Mouse (Mus musculus) liver, postnatal 0 days (tissue): ENCODE measurements around the gene Zwilch. TPM values are rescaled to one million over a fixed set of nuclear protein-coding genes. Genes with fewer than 3 reads are reported as not detected.

Experiments
- ATAC-seq: fragments of 200-750 bp; cut with Nextera tagmentation; 2 replicates; pipeline ENCODE4 v1.8.0; 2017; ENCODE audit warnings: mild to moderate bottlenecking, moderate library complexity
- DNase-seq: peaks from one replicate; pipeline ENCODE4 v3.0.0-alpha.2; 2016
- H3K27ac ChIP-seq: fragments of 300-500 bp; sonication (generic); 2 replicates; pipeline ENCODE4 v1.5.1; 2014; ENCODE audit warnings: antibody characterized with exemption, moderate library complexity, mild to moderate bottlenecking, low read depth
- H3K27me3 ChIP-seq: fragments of 300-500 bp; sonication (generic); 2 replicates; pipeline ENCODE4 v1.6.1; 2014; ENCODE audit warnings: low read length, control low read depth, mixed read lengths; ENCODE audit not compliant: insufficient read depth
- H3K36me3 ChIP-seq: fragments of 300-500 bp; sonication (generic); replicated peaks from 2 replicates; pipeline ENCODE4 v1.6.1; 2014; ENCODE audit warnings: mild to moderate bottlenecking, control low read depth, low read length, moderate library complexity, mixed read lengths; ENCODE audit not compliant: insufficient read depth
- H3K4me1 ChIP-seq: fragments of 300-500 bp; sonication (generic); 2 replicates; pipeline ENCODE4 v1.6.1; 2014; ENCODE audit warnings: antibody characterized with exemption, mild to moderate bottlenecking, control low read depth; ENCODE audit not compliant: insufficient read depth
- H3K4me2 ChIP-seq: fragments of 300-500 bp; sonication (generic); 2 replicates; pipeline ENCODE4 v1.6.1; 2014; ENCODE audit warnings: low read depth, mild to moderate bottlenecking, low read length, moderate library complexity, mixed read lengths
- H3K4me3 ChIP-seq: fragments of 300-500 bp; sonication (generic); 2 replicates; pipeline ENCODE4 v1.5.1; 2014; ENCODE audit warnings: low read depth, low read length
- H3K9ac ChIP-seq: fragments of 300-500 bp; sonication (generic); replicated peaks from 2 replicates; pipeline ENCODE4 v1.6.1; 2014; ENCODE audit warnings: mild to moderate bottlenecking, moderate library complexity
- H3K9me3 ChIP-seq: fragments of 300-500 bp; sonication (generic); 2 replicates; pipeline ENCODE4 v1.6.1; 2016; ENCODE audit warnings: mild to moderate bottlenecking, control low read depth, low read length, mixed read lengths
- CTCF ChIP-seq: sonication (generic); IDR thresholded peaks from 2 replicates; pipeline ENCODE4 v1.5.1; 2016; ENCODE audit warnings: antibody characterized with exemption, low read depth
- EP300 ChIP-seq: IDR thresholded peaks from 2 replicates; pipeline ENCODE4 v1.6.1; 2016; ENCODE audit warnings: antibody characterized with exemption, low read depth, mild to moderate bottlenecking
- WGBS: fragments of 180-500 bp; shearing (Covaris S2); extraction: QIAGEN DNeasy Blood & Tissue Kit; methylation state at CpG from one replicate; pipeline ENCODE4 v1.1.7; 2014; ENCODE audit not compliant: insufficient replicate concordance; 5-methylcytosine and 5-hydroxymethylcytosine counted together
- polyA plus RNA-seq: library from polyadenylated mRNA; unstranded; fragments of >200 nt; fragmentation: Nextera tagmentation; extraction: Ambion mirVana; gene quantifications from 2 replicates; pipeline ENCODE4 v1.2.1, GENCODE M21; 2015

Zwilch gene
- polyA plus RNA-seq, 1 experiment from 2014 or later = 4.1 TPM

DNA sequence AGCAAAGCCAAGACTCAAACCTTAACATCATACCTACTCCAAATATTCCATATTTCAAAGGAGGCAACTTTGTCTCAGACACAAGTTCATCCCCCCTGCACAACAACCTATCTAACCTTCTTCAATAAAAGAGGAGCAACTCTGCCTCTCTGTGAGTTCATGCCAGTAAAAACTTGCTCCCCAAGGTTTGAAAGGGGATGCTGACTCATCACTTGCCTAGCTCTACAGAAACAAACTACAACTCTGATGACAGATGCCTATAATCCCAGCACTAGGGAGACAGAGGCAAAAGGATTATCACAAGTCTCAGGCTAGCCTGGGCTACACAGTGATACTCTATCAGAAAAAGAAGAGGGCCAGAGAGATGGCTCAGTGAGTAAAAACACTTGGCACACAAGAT is 45.0 kb upstream of the Zwilch start:
- DNase-seq = no peak
- peaks cover 10% of the 10 kb centered on the region; the same call in 1 of the 2 replicates for H3K36me3 ChIP-seq
- ATAC-seq = no peak

GRCm38 (mm10) chr9:64216641-64217040 is 43.7 kb upstream of the Zwilch start:
- TF ChIP-seq CTCF (no peak), EP300 (no peak)
- no peak for ATAC-seq
- no peak for DNase-seq
- no peak overlapping the region for H3K9ac ChIP-seq
- no peaks in the 10 kb centered on the region for H3K27me3 ChIP-seq
- peak overlapping the region; percentile 5; the same call in 1 of the 2 replicates for H3K27ac ChIP-seq
- no peak overlapping the region for H3K4me2 ChIP-seq
- no peaks in the 10 kb centered on the region for H3K9me3 ChIP-seq
- no peak overlapping the region for H3K4me3 ChIP-seq
- 76% methylated on average over 2 of the region's 2 CpGs for WGBS
- peaks cover 18% of the 10 kb centered on the region for H3K36me3 ChIP-seq
- H3K4me1 ChIP-seq = peaks cover 14% of the 10 kb centered on the region

More for the DNA sequence above, 45.0 kb upstream of the Zwilch start:
- H3K4me2 ChIP-seq = no peak overlapping the region
- no peaks in the 10 kb centered on the region for H3K9me3 ChIP-seq
- TF ChIP-seq CTCF (no peak), EP300 (no peak)
- peaks cover 20% of the 10 kb centered on the region for H3K4me1 ChIP-seq
- no peak overlapping the region for H3K4me3 ChIP-seq
- no peak overlapping the region for H3K27ac ChIP-seq
- no peaks in the 10 kb centered on the region for H3K27me3 ChIP-seq
- no peak overlapping the region for H3K9ac ChIP-seq

GRCm38 (mm10) chr9:64216090-64216489 is 43.2 kb upstream of the Zwilch start:
- TF ChIP-seq CTCF (no peak), EP300 (no peak)
- Histone ChIP-seq H3K27me3 (no peaks in the 10 kb centered on the region), H3K4me3 (no peak overlapping the region), H3K36me3 (peaks cover 18% of the 10 kb centered on the region), H3K4me1 (peaks cover 14% of the 10 kb centered on the region), H3K27ac (peak overlapping the region; percentile 5; the same call in 1 of the 2 replicates), H3K9me3 (no peaks in the 10 kb centered on the region), H3K9ac (no peak overlapping the region), H3K4me2 (no peak overlapping the region)
- no peak for DNase-seq
- no peak for ATAC-seq
- 32% methylated on average over 4 of the region's 4 CpGs for WGBS

- no peak overlapping the region for H3K27ac ChIP-seq
- peaks cover 14% of the 10 kb centered on the region for H3K4me1 ChIP-seq
- 83% methylated on average over 17 of the region's 17 CpGs for WGBS
- no peak for TF ChIP-seq CTCF
- no peak for TF ChIP-seq EP300
- H3K4me3 ChIP-seq = no peak overlapping the region
- no peak for ATAC-seq
- H3K9ac ChIP-seq = no peak overlapping the region
- no peaks in the 10 kb centered on the region for H3K9me3 ChIP-seq
- DNase-seq = no peak
- H3K4me2 ChIP-seq = no peak overlapping the region
- no peaks in the 10 kb centered on the region for H3K27me3 ChIP-seq
- peaks cover 24% of the 10 kb centered on the region for H3K36me3 ChIP-seq
Measured at GRCm38 (mm10) chr9:64214452-64214851, 41.5 kb upstream of the Zwilch start.

GRCm38 (mm10) chr9:64207509-64208084 is 34.7 kb upstream of the Zwilch start:
- no peak overlapping the region for H3K9ac ChIP-seq
- DNase-seq (no peak), ATAC-seq (no peak)
- no peaks in the 10 kb centered on the region for H3K9me3 ChIP-seq
- no peaks in the 10 kb centered on the region for H3K4me1 ChIP-seq
- H3K27ac ChIP-seq = no peak overlapping the region
- no peaks in the 10 kb centered on the region for H3K27me3 ChIP-seq
- WGBS = 74% methylated on average over 3 of the region's 3 CpGs
- peaks cover 31% of the 10 kb centered on the region for H3K36me3 ChIP-seq
- no peak overlapping the region for H3K4me2 ChIP-seq
- no peak overlapping the region for H3K4me3 ChIP-seq
- TF ChIP-seq EP300 (no peak), CTCF (no peak)

GRCm38 (mm10) chr9:64202866-64203265 is 30.0 kb upstream of the Zwilch start:
- no peak overlapping the region for H3K4me3 ChIP-seq
- no peak overlapping the region for H3K9ac ChIP-seq
- no peak for ATAC-seq
- H3K27ac ChIP-seq = peak overlapping the region; percentile 30; the same call in 1 of the 2 replicates
- H3K4me1 ChIP-seq = no peaks in the 10 kb centered on the region
- H3K36me3 ChIP-seq = peaks cover 5% of the 10 kb centered on the region
- no peaks in the 10 kb centered on the region for H3K27me3 ChIP-seq
- no peak for DNase-seq
- H3K4me2 ChIP-seq = no peak overlapping the region
- no peaks in the 10 kb centered on the region for H3K9me3 ChIP-seq
- TF ChIP-seq CTCF (no peak), EP300 (no peak)

- ATAC-seq = peak; percentile 62
- DNase-seq = no peak
Measured at GRCm38 (mm10) chr9:64202331-64202730, 29.4 kb upstream of the Zwilch start.

More at GRCm38 (mm10) chr9:64202331-64202730, 29.4 kb upstream of the Zwilch start:
- TF ChIP-seq EP300 (no peak), CTCF (no peak)
- Histone ChIP-seq H3K4me1 (no peaks in the 10 kb centered on the region), H3K36me3 (peaks cover 3% of the 10 kb centered on the region), H3K9me3 (no peaks in the 10 kb centered on the region), H3K27me3 (no peaks in the 10 kb centered on the region), H3K4me3 (no peak overlapping the region), H3K9ac (no peak overlapping the region), H3K4me2 (no peak overlapping the region), H3K27ac (peak overlapping the region; percentile 30; the same call in 1 of the 2 replicates)
